Mouse (Mus musculus): ENCODE measurements at regions not wholly inside any gene's neighbourhood (a gene's known extent, or its start where the extent isn't known, plus 50 kb on each side); places are given as distances from the start of the nearest gene placed in this dataset.

- DNase-seq = peak; percentile 3
Observed at GRCm38 (mm10) chrX:23556271-23556670, 136.6 kb upstream of the Wdr44 start.

DNA sequence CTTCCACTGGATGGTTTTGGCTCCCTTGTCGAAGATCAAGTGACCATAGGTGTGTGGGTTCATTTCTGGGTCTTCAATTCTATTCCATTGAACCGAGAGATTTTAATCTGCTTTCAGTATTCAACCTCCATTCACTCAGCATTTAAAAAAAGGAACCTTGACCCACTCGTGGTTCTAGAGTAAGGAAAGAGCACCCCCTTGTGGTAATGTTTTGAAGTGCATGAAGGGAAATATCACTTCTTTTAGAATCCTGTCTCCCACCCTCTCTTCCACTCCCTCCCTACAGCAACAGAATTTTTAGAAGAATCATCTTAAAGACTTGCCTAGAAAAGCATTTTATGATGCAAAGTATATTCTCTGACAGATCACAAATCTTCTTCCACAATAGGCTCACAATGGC is 127.3 kb upstream of the Wdr44 start:
- DNase-seq = peak; percentile 33

Data from kidney, adult 9 months (tissue).